Mouse (Mus musculus) liver, postnatal 0 days (tissue): ENCODE results near the gene Cc2d1a.

Experiments used
- CTCF ChIP-seq: sonication (generic); IDR thresholded peaks from 2 replicates; pipeline ENCODE4 v1.5.1; 2016; ENCODE audit warnings: antibody characterized with exemption, low read depth
- EP300 ChIP-seq: IDR thresholded peaks from 2 replicates; pipeline ENCODE4 v1.6.1; 2016; ENCODE audit warnings: antibody characterized with exemption, low read depth, mild to moderate bottlenecking

DNA sequence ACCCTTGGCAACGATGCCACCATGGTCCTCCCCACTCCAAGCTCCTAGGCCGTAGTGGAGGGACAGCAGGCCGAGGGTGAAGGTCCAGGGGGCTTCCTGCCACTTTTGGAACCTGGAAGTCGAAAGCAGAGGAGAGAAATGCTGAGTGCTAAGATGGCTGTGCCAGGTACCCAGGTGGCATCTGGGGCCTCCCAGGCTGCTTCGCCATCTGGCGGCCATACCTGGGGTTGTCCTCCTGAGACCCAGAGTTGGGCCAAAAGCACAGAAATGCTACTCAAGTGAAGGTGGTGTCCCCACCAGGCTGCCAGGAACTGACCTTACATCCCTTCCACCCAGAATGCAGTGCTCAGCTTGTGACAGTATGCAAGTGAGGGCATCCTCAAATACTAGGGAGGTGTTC is 26.1 kb upstream of the Cc2d1a start:
- peak; percentile 54 for TF ChIP-seq CTCF
- TF ChIP-seq EP300: no peak
